Mouse (Mus musculus) adrenal gland, postnatal 25 days (tissue): ENCODE data around the gene Gcm1. TPM values are rescaled to one million over a fixed set of nuclear protein-coding genes. Genes with fewer than 3 reads are reported as not detected.
"Not testable (repeated sequence)": the region's sequence is repeated elsewhere in the genome, so short reads cannot be mapped to it uniquely, and the experiment has no call there.

Experiments used
- DNase-seq: peaks from one replicate; pipeline ENCODE4 v3.0.0; 2021; ENCODE audit warnings: mixed read lengths
- total RNA-seq: library from RNA; stranded (reverse); gene quantifications from 2 replicates; pipeline ENCODE4 v1.2.3, GENCODE M21; 2021

The Gcm1 gene
- total RNA-seq, 1 experiment from 2014 or later = not detected

DNA sequence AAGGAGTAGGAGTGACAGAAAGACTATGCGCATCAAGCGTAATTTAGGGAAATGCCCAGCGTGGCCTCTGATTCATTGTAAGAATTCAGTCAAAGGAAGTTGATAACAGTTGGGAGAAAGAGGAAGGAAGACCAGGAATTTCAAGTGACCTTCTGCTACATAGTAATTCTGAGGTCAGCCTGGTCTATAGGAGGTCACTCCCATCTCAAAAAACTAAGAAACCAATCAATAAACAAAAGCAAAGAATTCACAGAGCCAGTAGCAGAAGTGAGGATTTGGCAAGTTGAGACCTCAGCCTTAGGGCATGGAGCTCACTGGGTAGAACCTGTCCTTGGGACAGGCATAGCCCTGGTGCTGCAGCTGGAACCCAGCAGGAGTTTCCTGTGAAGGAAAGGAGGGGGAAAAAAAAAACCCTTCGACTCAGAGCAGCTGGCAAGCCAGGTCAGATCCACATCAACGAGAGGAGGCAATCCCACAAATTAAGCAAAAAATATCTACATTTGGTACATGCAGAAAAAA lies 1.2 kb upstream of the Gcm1 start:
- DNase-seq = no peak

DNA sequence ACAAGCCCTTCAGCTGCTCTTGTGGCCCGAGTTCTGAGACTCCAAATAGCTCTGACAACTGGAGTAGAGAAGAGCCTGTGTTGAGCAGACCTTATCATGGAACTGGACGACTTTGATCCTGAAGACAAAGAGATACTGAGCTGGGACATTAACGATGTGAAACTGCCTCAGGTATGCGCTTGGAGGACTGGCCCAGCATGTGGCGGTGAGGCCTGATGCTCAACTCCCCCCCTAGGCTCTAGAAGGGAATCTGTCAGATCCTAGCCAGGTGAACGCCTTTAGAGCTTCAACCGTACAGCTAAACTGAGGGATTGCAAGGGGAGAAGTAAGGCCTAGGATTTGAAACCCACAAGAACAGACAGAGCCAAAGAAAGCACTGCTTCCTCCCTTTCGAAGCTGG lies 2.1 kb downstream of the Gcm1 start:
- no peak for DNase-seq

DNA sequence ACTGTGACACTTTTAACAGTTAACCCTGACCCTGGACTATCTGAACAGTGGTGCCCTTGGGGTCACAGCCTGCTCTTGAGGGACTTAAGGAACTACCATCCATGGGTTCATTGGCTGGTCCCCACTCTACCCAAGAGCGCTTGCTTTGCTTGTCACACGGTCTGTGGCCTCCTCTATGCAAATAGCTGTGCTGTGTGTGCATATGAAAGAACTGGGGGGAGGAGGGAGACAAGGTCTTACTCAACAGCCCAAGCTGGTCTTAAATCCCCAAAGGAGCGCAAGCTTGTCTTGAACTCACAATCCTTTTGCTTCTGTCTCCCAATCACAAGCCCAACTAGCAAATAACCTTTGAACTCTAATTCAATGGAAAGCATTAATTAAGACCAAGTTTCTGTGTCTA lies 2.6 kb downstream of the Gcm1 start:
- no peak for DNase-seq

DNA sequence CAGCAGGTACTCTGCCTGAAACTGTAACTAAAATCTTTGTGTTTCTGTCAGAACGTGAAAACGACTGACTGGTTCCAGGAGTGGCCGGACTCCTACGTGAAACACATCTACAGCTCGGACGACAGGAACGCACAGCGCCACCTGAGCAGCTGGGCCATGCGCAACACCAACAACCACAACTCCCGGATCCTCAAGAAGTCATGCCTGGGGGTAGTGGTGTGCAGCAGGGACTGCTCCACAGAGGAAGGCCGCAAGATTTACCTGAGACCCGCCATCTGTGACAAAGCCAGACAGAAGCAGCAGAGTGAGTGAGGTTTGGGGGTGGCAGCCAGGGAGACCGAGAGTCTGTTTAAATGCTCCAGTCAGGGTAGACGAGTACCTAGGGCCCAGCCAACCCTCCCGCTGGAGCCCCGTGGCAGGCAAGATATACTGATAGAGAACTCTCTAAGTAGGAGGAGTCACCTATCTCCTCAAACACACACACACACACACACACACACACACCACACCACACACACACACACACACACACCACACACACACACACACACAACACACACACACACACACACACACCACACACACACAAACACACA lies 7.9 kb downstream of the Gcm1 start:
- no peak for DNase-seq

DNA sequence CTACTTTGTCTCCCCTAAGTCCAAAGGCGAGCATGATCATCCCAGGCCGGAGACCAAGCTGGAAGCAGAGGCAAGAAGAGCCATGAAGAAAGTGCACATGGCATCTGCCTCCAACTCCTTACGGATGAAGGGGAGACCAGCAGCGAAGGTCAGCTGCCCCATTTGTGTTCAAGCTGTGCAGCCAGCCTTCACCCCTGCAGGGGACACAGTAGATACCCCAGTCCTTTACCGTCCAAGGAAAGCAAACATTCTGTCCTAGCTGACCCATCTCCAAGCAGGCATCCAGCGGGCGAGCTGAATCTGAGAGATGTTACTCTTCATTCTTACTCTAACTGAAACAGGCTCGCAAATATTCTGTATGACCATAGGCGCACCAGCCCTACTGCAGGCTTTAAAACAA lies 10.7 kb downstream of the Gcm1 start:
- DNase-seq = no peak

DNA sequence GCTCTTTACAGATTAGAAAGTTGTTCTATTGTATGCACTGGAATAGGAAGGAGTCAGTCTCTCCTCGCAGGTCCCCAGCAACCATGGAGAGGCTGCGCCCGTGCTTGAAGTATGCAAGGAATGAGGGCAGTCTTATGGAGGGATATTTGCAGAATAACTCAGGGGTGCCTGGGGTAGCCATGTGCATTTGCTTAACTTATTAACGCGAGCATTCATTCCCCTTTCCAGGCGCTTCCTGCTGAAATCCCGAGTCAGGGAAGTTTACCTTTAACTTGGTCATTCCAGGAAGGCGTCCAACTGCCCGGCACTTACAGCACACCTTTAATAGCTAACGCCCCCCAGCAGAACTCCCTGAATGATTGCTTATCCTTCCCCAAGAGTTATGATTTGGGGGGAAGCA lies 12.4 kb downstream of the Gcm1 start:
- DNase-seq = no peak

DNA sequence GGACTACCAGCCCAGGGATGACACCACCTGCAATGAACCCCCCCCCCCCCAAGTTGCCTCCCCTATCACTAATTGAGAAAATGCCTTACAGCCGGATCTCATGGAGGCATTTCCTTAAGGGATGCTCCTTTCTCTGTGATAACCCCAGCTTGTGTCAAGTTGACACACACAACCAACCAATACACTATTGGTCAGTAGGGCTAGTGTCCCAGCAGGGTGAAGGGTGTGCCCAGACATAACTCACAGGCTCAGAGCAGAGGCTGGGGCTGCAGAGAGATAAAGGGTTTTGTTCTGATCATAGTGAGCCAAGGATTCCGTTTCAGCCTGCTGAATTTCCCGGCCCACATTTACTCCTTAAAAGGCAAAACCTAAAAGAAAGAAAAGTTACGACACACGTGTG lies 18.8 kb downstream of the Gcm1 start:
- no peak for DNase-seq

DNA sequence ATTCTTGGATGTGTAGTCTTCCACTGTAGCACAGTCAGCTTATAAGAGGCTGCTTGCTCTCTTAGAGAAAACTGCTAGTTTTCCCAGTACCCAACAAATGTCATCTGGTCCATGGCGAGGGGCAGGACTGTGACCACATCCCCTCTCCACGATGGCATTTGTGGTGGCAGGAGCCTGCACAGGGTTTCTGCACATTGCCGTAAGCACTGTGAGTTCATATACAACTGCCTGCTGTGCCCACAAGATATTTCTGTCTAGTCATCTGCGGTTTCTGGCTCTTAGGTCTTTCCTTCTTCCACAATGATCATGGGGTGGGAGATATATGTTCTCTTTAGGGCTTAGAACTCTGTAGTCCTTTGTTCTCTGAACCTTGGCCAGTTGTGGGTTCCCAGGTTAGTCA lies 19.9 kb downstream of the Gcm1 start:
- no peak for DNase-seq

DNA sequence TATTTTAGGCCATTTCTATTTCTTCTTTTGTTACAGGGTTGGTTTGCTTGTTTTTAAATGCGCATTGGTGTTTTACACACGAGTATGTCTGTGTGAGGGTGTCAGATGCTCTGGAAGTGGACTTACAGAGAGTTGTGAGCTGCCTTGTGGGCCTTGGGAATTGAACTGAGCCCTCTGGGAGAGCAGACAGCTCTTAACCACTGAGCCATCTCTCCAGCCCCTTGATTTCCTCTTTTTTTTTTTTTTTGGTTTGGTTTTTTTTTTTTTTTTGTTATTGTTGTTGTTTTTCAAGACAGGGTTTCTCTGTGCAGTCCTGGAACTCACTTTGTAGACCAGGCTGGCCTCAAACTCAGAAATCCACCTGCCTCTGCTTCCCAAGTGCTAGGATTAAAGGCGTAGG lies 21.6 kb downstream of the Gcm1 start:
- DNase-seq = not testable (repeated sequence)

DNA sequence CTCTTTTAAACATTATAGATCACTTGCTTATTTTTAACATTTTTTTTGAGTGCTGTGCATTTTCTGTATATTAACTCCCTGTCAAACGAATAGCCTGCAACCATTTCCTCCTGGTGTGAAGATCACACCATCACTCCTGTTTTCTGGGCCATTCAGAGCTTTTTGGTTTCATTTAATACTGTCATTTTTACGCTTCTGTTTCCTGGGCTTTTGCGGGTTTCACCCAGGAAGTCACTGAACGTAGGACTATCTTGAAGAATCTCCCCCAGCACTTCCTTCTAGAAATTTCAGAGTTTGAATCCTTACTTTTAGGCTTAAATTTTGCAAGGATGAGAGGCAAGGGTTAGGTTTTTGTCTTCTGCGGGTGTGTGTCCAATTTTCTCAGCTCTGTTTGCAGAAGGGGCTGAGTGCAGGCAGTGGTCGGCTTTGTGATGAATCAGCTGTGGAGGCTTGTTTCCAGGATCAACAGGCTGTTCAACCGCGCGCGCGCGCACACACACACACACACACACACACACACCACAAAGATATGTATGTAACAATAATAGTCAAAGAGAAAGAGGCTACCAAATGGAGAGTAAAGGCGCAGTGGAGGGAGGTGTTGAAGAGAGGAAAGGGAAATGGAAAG lies 22.1 kb downstream of the Gcm1 start:
- DNase-seq = no peak

DNA sequence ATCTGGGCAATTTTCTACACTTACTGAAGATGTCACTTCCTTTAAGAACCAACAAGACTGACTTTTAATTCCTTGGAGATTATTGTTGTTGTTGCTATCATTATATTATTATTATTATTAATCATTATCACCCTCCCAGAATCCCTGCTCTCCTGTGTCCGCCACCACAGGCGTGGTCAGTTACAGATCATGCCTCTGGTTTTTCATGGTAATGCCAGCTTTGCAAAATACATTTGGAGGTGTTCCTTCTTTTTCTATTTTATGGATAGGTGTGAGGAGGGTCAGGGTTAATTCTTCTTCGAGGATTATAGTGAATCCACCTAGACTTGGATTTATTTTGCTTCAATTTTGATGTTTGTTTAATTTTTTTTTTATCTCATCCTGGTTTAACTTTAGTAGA lies 23.5 kb downstream of the Gcm1 start:
- no peak for DNase-seq

DNA sequence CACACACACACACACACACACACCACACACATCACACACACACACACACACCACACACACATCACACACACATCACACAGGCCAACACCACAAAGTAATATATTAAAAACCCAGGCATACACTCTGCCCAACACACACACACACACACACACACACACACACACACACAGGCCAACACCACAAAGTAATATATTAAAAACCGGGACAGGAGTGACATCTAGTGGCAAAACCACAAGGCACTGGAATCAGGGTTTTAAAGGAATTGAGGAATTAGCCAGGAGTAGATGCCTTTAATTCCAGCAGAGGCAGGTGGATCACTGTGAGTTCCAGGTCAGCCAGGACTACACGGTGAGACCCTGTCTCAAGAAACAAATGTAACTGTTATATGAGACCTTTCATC lies 26.5 kb downstream of the Gcm1 start:
- DNase-seq = no peak

DNA sequence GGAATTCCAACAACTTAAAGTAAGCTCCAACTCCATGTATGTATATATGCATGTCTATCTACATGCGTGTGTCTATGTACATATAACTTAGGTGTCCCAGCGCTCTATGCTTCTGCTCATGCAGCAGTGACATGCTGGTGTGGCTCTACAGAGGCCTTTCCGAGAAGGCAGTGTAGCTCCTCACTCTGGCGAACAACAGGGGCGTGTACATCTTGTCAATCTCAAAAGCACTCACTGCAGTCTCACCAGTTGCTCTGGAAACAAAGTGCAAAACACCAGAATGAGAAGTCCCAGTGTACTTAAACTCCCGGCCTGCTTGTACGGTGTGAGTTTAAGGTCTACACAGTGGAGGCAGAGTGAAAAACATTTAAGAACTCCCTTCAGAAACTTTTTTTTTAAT lies 30.1 kb downstream of the Gcm1 start:
- DNase-seq = no peak

DNA sequence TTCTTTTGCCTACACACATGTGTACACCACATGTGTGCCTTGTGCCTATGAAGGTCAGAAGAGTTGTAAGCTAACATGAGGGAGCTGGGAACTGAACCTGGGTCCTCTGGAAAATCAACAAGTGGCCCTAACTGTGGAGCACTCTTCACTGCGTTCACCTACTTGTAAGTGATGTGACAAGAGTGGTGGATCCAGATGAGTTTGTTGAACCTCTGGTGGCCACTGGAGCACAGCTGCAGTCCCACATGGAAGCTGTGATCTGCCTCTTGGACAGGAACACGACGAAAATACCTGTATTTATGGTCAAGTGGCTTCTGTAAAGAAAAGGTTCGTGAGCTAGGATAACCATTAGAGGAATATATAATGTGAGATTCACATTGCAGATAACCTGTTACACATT lies 32.6 kb downstream of the Gcm1 start:
- DNase-seq = no peak

DNA sequence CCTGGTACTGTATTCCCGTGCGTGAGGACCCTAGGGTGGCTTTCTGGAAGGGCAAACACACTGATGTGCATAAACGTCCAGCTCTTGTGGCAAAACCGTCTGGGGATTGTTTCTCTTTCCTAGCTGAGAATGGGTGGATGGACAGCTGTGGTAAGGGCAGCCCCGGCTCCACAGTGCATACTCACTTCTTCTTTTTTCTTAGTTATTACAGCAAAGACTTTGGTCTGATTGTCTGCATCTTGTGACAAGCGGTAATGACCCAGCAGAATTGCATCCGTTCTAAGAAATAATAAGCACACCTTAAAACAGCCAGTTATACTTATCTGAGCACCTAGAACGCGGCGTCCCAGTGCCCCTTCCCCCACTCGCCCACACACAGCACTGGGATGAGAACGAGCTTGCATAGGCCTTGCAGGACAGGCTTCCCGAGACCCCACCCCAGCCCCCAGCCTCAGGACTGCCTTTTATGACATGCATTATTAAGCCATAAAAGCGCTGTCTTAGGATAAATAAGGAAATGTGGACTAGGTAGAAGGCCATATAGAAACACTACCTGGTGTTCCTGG lies 34.1 kb downstream of the Gcm1 start:
- DNase-seq = no peak

DNA sequence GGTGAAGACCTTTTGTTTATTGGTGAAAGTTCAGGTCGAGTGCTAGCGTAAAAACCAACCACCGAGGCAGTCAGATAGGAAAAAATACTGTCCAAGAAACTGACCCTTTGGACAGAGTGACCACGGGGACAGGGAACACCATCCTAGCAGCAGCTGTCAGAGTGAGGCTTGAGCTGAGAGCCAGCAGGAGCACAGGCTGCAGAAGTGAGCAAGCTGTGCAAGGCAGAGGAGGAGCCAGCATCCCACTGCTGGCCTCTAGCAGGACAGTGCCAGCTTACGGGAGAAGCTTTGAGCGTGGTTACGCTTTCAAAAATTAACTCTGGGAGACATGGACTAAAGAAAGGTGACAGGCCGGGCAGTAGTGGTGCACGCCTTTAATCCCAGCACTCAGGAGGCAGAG lies 36.0 kb downstream of the Gcm1 start:
- no peak for DNase-seq

DNA sequence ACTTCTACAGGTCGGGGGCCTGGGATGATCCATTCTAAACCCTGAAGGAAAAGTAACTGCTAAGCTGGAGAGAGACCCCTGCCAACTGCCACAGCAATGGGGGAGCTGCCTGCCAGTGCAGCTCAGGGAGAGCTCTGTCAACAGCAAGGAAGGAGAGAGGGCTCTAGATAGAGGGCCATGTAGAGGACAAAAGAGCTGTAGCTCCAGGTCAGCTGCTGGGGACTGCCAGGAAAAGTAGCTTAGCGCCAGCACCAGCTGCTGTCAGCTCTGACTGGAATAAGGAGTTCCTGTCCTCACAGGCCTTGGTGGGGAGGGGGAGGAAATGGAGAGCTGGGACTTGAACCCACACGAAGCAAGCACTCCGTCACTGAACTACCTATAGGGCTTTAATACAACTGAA lies 36.8 kb downstream of the Gcm1 start:
- DNase-seq = no peak

DNA sequence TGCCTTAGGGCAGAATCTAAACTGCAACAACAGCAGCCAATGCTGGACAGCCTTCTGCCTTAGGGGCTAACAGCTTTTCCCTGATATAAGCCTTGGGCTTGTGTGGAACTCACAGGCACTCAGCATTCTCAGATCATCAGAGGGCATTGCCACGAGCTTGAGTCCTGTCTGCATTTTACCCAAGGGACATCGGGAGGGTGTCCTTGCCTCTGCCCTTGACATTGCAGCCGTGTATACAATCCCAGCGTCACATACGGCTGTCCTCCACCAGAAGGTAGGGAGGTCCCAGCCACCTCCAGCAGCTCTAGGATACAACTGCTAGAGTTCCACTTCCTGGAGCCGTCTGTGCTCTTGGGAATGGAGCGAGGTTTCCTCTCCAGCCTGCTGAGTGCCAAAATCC lies 37.2 kb downstream of the Gcm1 start:
- DNase-seq = no peak

DNA sequence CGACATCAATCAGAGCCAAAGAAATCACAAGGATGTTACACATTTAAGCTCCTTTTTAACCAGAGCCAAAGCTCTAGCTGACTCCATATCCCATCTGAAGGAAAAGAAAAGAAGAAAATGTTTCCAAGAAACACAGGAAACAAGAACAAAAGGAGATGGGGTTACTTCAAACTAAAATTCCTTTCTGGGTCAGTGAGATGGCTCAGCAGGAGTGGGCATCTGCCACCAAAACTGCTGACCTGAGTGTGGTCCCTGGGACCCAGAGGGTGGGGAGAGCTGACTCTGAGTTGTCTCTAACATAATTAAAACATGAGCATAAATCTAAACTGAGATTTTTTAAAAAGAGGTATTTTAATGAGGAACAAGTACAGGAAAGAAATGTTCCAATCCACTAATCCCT lies 38.2 kb downstream of the Gcm1 start:
- no peak for DNase-seq

DNA sequence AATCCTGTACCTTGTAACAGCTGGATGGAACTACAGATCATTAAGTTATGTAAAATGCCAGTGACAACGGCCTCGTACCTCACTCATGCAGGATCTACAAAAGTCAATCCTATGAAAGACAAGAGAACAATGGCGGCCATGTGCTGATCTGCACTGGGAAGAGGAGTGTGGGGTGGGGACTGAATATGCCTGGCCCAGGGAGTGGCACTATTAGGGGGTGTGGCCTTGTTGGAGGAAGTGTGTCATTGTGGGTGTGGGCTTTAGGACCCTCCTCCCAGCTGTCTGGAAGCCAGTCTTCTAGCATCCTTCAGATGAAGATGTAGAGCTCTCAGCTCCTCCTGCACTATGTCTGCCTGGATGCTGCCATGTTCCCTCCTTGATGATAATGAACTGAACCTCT lies 38.9 kb downstream of the Gcm1 start:
- DNase-seq = no peak

DNA sequence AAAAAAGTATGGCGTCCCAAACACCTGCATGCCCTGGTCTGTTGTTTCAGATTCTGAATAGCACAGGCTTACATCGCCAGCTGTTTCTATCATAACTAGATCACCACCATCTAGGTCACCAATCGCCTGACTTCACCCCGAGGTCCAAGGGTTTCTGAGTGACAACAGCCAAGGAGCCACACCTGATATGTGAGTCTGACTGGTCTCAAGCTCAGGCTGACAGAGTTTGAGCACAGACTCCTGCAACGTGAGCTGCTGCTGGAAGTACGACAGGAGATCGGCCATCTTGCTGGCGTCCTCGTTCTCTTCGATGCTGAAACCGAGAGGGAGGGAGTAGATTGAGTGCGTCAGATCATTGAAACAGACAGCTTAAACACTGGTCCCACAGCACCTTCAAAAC lies 44.0 kb downstream of the Gcm1 start:
- DNase-seq = no peak

DNA sequence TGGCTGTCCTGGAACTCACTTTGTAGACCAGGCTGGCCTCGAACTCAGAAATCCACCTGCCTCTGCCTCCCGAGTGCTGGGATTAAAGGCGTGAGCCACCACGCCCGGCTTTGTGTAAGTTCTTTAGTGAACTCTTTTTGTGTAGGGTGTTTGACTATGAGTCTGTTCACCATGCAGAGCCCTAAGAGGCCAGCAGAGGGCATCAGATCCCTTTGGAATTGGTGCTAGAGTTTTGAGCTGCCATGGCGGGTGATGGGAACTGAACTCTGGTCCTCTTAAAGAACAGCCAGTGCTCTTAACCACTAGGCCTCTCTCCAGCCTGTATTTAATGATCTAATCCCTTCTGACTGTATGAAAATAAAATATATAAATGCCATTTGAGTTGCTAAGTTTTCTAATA lies 44.7 kb downstream of the Gcm1 start:
- DNase-seq = no peak

DNA sequence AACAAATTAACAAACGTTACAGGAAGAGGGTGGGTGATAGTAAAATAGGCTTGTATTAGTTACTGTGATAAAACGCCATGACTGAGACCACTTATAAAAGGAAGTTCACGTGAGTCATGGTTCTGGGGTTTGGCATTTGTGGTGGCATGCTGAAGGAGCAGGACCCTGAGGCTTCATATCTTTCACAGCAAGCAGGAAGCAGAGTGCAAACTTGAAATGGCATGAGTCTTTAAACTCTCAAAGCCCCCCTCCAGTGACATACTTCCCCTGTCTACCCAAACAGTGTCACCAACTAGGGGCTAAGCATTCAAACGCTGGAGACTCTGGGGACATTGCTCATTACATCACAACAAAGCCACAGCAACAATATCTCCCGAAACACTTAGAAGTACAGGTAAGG lies 49.2 kb downstream of the Gcm1 start:
- no peak for DNase-seq

DNA sequence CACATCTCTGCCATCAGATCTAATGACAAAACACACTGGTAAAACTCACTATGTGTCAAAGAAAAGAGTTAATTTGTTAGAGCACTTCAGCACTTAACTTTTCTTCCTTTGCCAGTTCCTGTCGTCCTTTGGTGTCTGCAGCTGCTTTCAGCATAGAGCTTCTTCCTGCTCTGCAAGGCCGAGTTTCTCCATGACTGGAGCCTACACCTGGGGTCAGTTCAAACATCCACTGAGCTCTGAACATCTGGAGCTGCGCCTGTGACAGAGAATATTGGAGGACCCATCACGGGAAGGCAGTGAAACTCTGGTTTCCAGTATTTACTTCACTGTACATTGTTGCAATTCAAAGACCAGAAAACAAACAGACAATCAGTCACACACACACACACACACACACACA lies 49.7 kb downstream of the Gcm1 start:
- DNase-seq = no peak
